Mouse (Mus musculus) spleen, adult 2 months (tissue): ENCODE measurements around the gene Galnt2.

Experiments
- CTCF ChIP-seq: fragments of 200-500 bp; IDR thresholded peaks from 2 replicates; pipeline ENCODE4 v1.5.1; 2011; ENCODE audit warnings: mild to moderate bottlenecking, inconsistent platforms; ENCODE audit not compliant: insufficient read depth, insufficient read length, insufficient replicate concordance; ENCODE audit errors: extremely low read depth
- POLR2A ChIP-seq: fragments of 200-500 bp; IDR thresholded peaks from 2 replicates; pipeline ENCODE4 v1.6.1; 2011; ENCODE audit warnings: low read depth, low read length, inconsistent platforms

DNA sequence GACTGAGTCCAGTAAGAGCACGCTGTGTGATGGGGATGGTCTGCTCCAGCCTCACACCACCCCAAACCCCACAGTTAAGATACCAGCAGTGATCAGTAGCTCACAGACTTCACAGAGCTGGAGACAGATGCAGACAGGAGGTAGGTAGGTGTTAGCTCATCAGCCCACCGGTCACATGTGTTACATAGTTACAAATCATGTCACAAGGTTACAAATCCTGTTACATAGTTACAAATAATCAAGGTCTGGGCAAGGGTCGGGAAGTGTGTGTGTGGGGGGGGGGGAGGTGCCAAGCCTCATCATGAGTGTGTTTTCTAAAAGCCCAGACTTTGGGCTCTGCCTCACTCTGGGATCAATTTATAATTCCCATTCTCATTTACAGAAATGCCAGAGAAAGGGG, 129.7 kb downstream of the Galnt2 start:
- no peak for TF ChIP-seq CTCF
- TF ChIP-seq POLR2A: no peak
